Mouse (Mus musculus) midbrain, embryonic 13.5 days (tissue): ENCODE results near the gene Slc30a2. TPM values are rescaled to one million over a fixed set of nuclear protein-coding genes. Genes with fewer than 3 reads are reported as not detected.

Source experiments
- ATAC-seq: fragments of 200-750 bp; cut with Nextera tagmentation; 2 replicates; pipeline ENCODE4 v1.8.0; 2017; ENCODE audit warnings: mild to moderate bottlenecking, moderate TSS enrichment, moderate library complexity
- H3K27ac ChIP-seq: fragments of 300-500 bp; sonication (generic); 2 replicates; pipeline ENCODE4 v1.5.1; 2015; ENCODE audit warnings: inconsistent platforms, mild to moderate bottlenecking, moderate library complexity
- H3K27me3 ChIP-seq: fragments of 300-500 bp; sonication (generic); 2 replicates; pipeline ENCODE4 v1.6.1; 2015; ENCODE audit warnings: mild to moderate bottlenecking, inconsistent platforms
- H3K36me3 ChIP-seq: fragments of 300-500 bp; sonication (generic); 2 replicates; pipeline ENCODE4 v1.6.1; 2015; ENCODE audit warnings: mild to moderate bottlenecking, inconsistent platforms
- H3K4me1 ChIP-seq: fragments of 300-500 bp; sonication (generic); replicated peaks from 2 replicates; pipeline ENCODE4 v1.6.1; 2015; ENCODE audit warnings: inconsistent platforms
- H3K4me2 ChIP-seq: fragments of 300-500 bp; sonication (generic); replicated peaks from 2 replicates; pipeline ENCODE4 v1.6.1; 2015; ENCODE audit warnings: moderate library complexity, mild to moderate bottlenecking, inconsistent platforms
- H3K4me3 ChIP-seq: fragments of 300-500 bp; sonication (generic); replicated peaks from 2 replicates; pipeline ENCODE4 v1.5.1; 2015; ENCODE audit warnings: mild to moderate bottlenecking, inconsistent platforms
- H3K9ac ChIP-seq: fragments of 300-500 bp; sonication (generic); replicated peaks from 2 replicates; pipeline ENCODE4 v1.6.1; 2015; ENCODE audit warnings: mild to moderate bottlenecking, inconsistent platforms
- H3K9me3 ChIP-seq: fragments of 300-500 bp; sonication (generic); 2 replicates; pipeline ENCODE4 v1.6.1; 2016; ENCODE audit warnings: mild to moderate bottlenecking, inconsistent platforms
- WGBS: fragments of 180-500 bp; shearing (Covaris S2); methylation state at CpG from one replicate; pipeline ENCODE4 v1.1.7; 2015; 5-methylcytosine and 5-hydroxymethylcytosine counted together
- polyA plus RNA-seq: library from polyadenylated mRNA; unstranded; fragments of >200 nt; fragmentation: Nextera tagmentation; extraction: Ambion mirVana; gene quantifications from 2 replicates; pipeline ENCODE4 v1.2.1, GENCODE M21; 2015

The Slc30a2 gene
- polyA plus RNA-seq, 1 experiment from 2014 or later, result 0.05 TPM

DNA sequence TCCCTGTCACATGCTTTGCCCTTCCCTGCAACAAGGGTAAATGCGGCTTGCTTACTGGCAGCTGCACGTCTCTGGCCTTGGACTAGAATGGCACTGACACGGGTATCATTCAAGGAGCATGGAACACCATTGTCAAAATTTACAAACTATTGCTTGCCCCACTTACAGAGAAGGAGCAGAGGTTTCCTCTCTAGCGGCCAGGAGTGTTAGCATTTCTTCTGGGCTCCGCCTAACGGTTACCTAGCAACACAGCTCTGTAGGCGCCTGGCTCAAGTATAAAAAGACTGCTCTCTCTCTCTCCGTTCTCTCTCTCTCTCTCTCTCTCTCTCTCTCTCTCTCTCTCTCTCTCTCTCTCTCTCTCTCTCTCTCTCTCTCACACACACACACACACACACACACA, 49.6 kb downstream of the Slc30a2 start:
- Histone ChIP-seq H3K9ac (no peak overlapping the region), H3K4me1 (peaks cover 10% of the 10 kb centered on the region), H3K27me3 (no peaks in the 10 kb centered on the region), H3K4me3 (no peak overlapping the region), H3K4me2 (no peak overlapping the region), H3K9me3 (no peaks in the 10 kb centered on the region), H3K36me3 (no peaks in the 10 kb centered on the region), H3K27ac (no peak overlapping the region)
- 11% methylated on average over 8 of the region's 8 CpGs for WGBS
- ATAC-seq, result no peak

DNA sequence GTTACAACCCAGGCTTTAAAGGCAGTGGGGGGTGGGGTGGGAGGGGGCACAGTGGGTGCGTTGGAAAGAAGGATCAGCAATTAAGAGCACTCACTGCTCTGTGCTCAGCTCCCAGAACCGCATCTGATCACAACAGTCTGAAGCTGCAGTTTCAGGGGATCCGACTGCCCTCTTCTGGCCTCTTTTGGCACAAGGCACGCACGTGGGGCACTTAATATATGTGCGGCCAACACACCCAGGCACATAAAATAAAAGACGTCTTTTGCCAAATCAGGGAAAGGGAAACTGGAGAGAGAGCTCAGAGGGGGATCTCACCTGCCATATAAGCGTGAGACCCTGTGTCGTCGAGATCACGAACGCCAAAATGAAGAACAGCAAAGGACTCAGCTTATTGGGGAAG, 50.0 kb downstream of the Slc30a2 start:
- no peak overlapping the region for H3K4me2 ChIP-seq
- peaks cover 10% of the 10 kb centered on the region for H3K4me1 ChIP-seq
- no peak overlapping the region for H3K27ac ChIP-seq
- no peaks in the 10 kb centered on the region for H3K9me3 ChIP-seq
- H3K27me3 ChIP-seq, result no peaks in the 10 kb centered on the region
- WGBS, result 24% methylated on average over 12 of the region's 12 CpGs
- ATAC-seq, result no peak
- H3K9ac ChIP-seq, result no peak overlapping the region
- no peaks in the 10 kb centered on the region for H3K36me3 ChIP-seq
- no peak overlapping the region for H3K4me3 ChIP-seq

DNA sequence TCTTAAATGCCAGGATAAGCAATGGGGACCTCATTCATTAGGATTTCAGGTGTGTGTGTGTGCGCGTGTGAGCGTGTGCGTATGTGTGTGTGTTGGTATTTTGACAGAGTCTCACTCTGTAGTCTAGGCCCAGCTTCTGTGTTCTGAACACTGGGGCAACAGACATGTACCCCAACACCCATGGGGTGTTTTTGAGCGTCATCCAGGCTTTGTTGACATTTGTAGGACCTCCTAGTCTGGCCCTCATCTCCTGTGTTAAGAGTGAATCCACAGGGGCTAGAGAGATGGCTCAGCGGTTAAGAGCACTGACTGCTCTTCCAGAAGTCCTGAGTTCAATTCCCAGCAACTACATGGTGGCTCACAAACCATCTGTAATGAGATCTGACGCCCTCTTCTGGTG, 52.2 kb downstream of the Slc30a2 start:
- ATAC-seq, result no peak
- Histone ChIP-seq H3K27me3 (no peaks in the 10 kb centered on the region), H3K9me3 (no peaks in the 10 kb centered on the region), H3K36me3 (no peaks in the 10 kb centered on the region), H3K9ac (no peak overlapping the region), H3K4me1 (peaks cover 15% of the 10 kb centered on the region), H3K4me3 (no peak overlapping the region), H3K4me2 (peak overlapping the region; percentile 56; the same call in 1 of the 2 replicates), H3K27ac (peak overlapping the region; percentile 82; the same call in 1 of the 2 replicates)
- WGBS, result 94% methylated on average over 7 of the region's 7 CpGs

DNA sequence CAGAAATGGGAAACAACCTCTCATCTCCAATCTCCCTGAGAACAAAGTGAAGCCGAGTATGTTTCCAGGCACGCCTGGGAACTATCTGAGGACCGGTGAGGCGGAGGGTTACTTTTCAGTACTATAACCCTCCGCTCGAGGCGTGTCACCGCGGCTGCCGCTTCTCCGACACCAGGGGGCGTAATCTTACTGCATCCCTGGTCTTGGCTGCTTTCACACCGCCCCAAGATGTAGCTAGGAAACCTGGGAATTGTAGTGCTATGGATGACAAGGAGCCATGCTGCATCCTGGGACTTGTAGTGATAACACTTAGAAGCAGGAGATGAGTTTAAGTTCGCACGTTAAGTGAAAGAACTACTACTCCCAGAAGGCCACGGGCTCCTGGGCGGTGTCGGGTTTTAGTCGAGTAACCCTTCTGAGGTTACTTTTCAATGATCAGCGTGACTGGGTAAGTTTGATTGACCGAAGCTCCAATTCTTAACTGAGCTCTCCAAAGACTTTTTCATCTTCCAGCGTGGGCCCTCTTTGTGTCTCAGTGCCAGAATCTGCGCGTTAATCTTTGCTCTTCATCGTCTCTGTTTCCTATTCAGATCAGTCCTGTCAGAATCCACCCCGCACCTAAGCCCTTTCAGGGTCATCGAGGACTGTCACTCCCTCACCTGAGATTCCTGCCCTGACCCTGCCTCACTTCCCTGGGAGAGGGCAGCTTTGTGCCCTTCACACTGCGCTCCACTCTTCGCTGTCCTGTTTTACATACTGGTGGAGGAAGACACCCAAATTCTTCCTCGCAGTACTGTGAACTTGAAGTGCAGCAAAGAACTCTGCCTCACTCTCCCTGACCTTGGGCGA, 53.2 kb downstream of the Slc30a2 start, which contains the start of gene Pafah2:
TSS of gene Pafah2 (plus strand) at position 344 of the 849 bp plus-strand sequence.
- peak within 1 kb of the TSS; percentile 82 for H3K27ac ChIP-seq
- no peaks in the 10 kb centered on the region for H3K27me3 ChIP-seq
- H3K36me3 ChIP-seq, result no peaks in the 10 kb centered on the region
- H3K9me3 ChIP-seq, result no peaks in the 10 kb centered on the region
- H3K4me1 ChIP-seq, result peaks cover 25% of the 10 kb centered on the region
- peak within 1 kb of the TSS; percentile 52 for H3K4me3 ChIP-seq
- peak within 1 kb of the TSS; percentile 73 for H3K9ac ChIP-seq
- H3K4me2 ChIP-seq, result peak within 1 kb of the TSS; percentile 84
- ATAC-seq, result peak; percentile 99
- WGBS, result 1% methylated on average over 31 of the region's 31 CpGs

DNA sequence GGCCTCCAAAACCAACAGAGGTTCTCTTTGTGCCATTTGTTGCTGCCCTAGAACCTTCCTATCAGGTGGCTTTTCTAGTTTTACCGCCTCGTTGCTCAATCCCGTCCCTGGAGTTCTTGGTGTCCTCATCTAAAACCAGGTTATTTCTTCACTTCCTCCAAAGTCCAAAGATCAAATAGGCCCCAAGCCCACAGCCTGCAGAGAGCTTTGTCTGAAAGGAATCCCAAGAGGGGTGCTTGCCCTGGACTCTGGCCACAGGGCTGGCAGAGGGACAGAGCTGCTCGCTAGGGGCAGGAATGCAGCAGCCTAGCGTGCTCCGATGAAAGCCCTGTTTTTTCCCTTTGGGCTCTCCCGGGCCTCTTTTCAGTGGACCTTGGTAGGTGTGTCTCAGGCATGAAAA, 54.1 kb downstream of the Slc30a2 start:
- H3K4me2 ChIP-seq, result peak overlapping the region; percentile 84
- no peak for ATAC-seq
- WGBS, result 31% methylated on average over 7 of the region's 7 CpGs
- H3K36me3 ChIP-seq, result no peaks in the 10 kb centered on the region
- no peak overlapping the region for H3K27ac ChIP-seq
- peak overlapping the region; percentile 52 for H3K4me3 ChIP-seq
- H3K9ac ChIP-seq, result peak overlapping the region; percentile 53; the same call in 1 of the 2 replicates
- peaks cover 33% of the 10 kb centered on the region for H3K4me1 ChIP-seq
- H3K27me3 ChIP-seq, result no peaks in the 10 kb centered on the region
- no peaks in the 10 kb centered on the region for H3K9me3 ChIP-seq

DNA sequence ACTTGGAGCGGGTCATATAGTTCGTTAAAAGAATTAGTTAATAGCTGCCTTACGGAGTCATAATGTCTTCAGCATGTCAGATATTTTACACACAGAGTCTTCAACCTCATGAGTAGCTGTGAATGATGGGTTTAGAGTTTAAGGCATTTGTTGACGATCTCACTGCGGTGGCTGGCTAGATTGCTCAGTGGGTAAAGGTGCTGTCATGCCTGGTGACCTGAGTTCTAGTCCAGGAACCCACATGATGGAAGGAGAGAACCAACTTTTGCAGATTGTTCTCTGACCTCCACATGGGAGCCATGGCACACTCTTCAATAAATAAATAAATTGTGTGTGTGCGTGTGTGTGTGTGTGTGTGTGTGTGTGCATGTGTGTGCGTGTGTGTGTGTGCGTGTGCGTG, 54.8 kb downstream of the Slc30a2 start:
- no peaks in the 10 kb centered on the region for H3K9me3 ChIP-seq
- H3K4me2 ChIP-seq, result no peak overlapping the region

DNA sequence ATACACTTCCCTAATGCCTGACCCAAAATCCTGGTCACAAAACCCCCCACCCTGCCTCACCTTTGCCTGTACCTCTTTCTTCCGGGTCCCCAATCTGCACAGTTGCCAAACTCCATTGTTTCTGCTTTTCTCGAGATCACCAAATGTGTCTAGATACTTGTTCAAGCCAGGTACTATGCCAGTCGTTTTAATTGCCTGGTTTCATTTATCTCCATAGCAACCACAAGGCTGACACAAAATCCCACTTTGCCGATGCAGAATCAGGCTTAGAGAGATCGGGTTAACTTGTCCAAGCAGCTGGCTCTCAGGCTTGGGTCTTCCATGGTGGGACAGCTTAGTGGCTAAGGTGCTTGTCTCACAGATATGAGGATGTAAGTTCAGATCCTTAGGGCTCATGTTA, 57.2 kb downstream of the Slc30a2 start:
- H3K9me3 ChIP-seq, result no peaks in the 10 kb centered on the region
- H3K36me3 ChIP-seq, result no peaks in the 10 kb centered on the region
- no peak overlapping the region for H3K27ac ChIP-seq
- no peaks in the 10 kb centered on the region for H3K27me3 ChIP-seq
- peak overlapping the region; percentile 29; the same call in 1 of the 2 replicates for H3K9ac ChIP-seq
- no peak for ATAC-seq
- 21% methylated on average over 5 of the region's 5 CpGs for WGBS
- H3K4me1 ChIP-seq, result peaks cover 47% of the 10 kb centered on the region
- peak overlapping the region; percentile 62 for H3K4me2 ChIP-seq
- H3K4me3 ChIP-seq, result no peak overlapping the region

More for the DNA sequence above, 54.8 kb downstream of the Slc30a2 start:
- H3K27ac ChIP-seq, result no peak overlapping the region
- H3K36me3 ChIP-seq, result no peaks in the 10 kb centered on the region
- no peak overlapping the region for H3K4me3 ChIP-seq
- ATAC-seq, result no peak
- WGBS, result 90% methylated on average over 9 of the region's 9 CpGs
- H3K27me3 ChIP-seq, result no peaks in the 10 kb centered on the region
- no peak overlapping the region for H3K9ac ChIP-seq
- H3K4me1 ChIP-seq, result peaks cover 33% of the 10 kb centered on the region

DNA sequence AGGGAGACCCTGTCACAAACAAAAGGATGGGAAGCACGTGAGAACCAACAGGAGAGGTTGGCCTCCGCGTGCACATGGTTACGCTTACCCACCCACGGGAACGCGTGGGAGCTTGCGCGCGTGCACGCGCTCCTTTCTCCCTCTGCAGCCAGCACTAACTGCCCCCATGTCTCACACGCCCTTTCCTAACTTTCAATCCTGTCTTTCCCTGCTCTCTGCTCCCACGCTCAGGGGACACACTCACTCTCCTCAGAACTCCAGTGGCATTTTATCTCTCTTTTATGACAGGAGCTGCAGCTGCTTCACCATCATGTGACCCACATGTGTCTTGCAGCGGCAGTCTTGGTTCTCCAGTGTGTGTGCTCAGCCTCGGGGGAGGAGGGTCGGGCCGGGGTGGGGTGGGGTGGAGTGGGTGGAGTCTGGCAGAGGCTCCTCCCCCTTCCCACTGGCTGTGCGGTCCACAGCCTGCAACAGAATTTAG, 58.2 kb downstream of the Slc30a2 start:
- H3K4me1 ChIP-seq, result peaks cover 44% of the 10 kb centered on the region
- WGBS, result 10% methylated on average over 19 of the region's 19 CpGs

DNA sequence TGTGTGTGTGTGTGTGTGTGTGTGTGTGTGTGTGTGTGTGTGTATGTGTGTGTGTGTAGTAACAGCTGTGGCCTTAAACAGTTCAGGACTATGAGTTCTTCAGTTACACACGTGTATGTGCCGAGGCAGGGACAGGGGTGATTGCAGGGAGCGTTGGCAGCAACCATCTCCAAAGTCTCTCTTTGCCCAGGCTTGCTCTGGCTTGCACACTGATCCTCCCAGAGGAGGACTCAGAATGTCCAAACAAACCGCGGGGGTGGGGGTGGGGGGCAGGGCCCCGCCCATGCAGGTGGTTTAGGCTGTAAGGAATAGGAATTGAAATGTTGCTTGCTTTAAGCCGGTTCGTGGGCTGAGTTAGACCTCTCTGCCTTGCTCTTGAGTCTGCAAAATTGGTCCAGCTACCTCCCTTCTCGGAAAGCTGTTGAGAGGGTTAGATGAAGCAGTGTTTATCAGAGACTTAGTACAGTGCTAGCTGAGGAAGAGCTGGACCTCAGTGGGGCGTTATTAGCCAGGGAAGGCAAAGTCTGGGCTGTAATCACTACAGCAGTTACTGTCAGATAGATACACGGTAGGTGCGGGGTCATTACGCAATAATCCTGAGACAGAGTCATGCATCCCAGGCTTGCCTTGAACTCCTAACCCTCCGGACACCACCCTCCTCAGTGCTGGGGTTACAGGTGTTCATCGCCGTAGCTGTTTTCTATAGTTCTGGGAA, 59.0 kb downstream of the Slc30a2 start:
- Histone ChIP-seq H3K4me3 (no peak overlapping the region), H3K4me2 (peak overlapping the region; percentile 62), H3K36me3 (no peaks in the 10 kb centered on the region), H3K9me3 (no peaks in the 10 kb centered on the region), H3K27me3 (no peaks in the 10 kb centered on the region), H3K9ac (no peak overlapping the region), H3K4me1 (peaks cover 42% of the 10 kb centered on the region), H3K27ac (peak overlapping the region; percentile 59; the same call in 1 of the 2 replicates)
- ATAC-seq, result peak; percentile 48
- 69% methylated on average over 16 of the region's 16 CpGs for WGBS

More for the DNA sequence above, 58.2 kb downstream of the Slc30a2 start:
- no peaks in the 10 kb centered on the region for H3K36me3 ChIP-seq
- H3K9ac ChIP-seq, result peak overlapping the region; percentile 54
- peak overlapping the region; percentile 37 for H3K4me3 ChIP-seq
- H3K9me3 ChIP-seq, result no peaks in the 10 kb centered on the region
- no peaks in the 10 kb centered on the region for H3K27me3 ChIP-seq
- ATAC-seq, result peak; percentile 71
- peak overlapping the region; percentile 62 for H3K4me2 ChIP-seq
- peak overlapping the region; percentile 59 for H3K27ac ChIP-seq

DNA sequence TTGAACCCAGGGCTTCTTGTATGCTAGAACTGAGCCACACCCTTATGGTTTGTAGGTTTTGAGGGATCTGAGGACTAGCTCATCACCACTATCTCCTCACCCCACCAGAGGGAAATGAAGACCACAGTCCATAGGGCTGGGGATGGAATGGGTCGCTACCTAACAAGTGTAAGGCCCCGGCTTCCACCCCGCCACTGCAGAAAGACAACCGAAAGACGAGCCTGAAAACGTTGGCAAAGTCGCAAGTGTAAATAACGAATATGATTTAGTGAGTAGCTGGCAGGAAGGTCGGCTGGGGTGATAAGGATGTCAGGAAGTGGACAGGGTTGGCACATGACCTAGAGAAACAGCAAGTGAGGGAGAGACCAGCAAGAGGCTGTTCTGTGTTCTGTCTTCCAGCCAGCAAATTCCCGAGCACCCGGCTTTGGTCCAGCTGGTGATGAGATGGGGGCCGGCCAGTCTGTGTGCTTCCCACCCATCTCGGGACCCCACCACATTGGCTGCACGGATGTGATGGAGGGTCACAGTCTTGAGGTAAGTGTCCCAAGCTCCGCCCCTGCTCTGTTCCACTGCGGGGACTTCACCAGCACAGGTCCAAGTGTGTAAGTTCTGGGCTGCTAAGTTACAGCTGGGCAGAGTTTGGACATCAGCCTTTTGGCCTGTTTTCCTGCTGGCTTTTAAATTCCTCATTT, 59.7 kb downstream of the Slc30a2 start:
- ATAC-seq, result no peak
- H3K4me1 ChIP-seq, result peaks cover 37% of the 10 kb centered on the region
- H3K4me2 ChIP-seq, result no peak overlapping the region
- no peaks in the 10 kb centered on the region for H3K27me3 ChIP-seq
- no peaks in the 10 kb centered on the region for H3K9me3 ChIP-seq
- 81% methylated on average over 16 of the region's 16 CpGs for WGBS
- no peak overlapping the region for H3K9ac ChIP-seq
- H3K4me3 ChIP-seq, result no peak overlapping the region
- no peak overlapping the region for H3K27ac ChIP-seq
- H3K36me3 ChIP-seq, result no peaks in the 10 kb centered on the region

DNA sequence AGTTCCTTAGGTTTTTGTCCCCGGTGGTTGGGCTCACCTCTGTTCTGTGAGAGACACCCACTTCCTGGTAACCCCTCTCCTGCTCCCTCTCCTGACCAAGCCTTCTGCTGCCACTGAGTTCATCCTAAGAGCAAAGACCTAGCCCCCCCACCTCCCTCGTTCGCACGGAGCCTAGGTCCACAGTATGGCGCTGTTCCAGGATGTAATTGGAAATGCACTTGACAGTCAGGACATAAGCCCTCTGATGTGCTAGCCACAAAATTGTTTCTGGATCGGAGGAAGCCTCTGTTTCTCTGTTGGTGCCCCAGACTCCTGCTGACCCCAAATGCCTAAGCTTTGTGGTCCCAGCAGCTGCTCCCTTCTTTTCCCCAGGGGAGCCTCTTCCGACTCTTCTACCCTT, 60.7 kb downstream of the Slc30a2 start:
- peaks cover 40% of the 10 kb centered on the region for H3K4me1 ChIP-seq
- H3K9me3 ChIP-seq, result no peaks in the 10 kb centered on the region
- H3K36me3 ChIP-seq, result no peaks in the 10 kb centered on the region
- no peak overlapping the region for H3K27ac ChIP-seq
- no peak overlapping the region for H3K4me2 ChIP-seq
- H3K27me3 ChIP-seq, result no peaks in the 10 kb centered on the region
- ATAC-seq, result no peak
- no peak overlapping the region for H3K9ac ChIP-seq
- 49% methylated on average over 7 of the region's 7 CpGs for WGBS
- no peak overlapping the region for H3K4me3 ChIP-seq
